16 mouse cellular contexts compared by ENCODE assay signal in genomic region chr19:36792589-36792988, GRCm38 (mm10). TPM values are rescaled to one million over a fixed set of nuclear protein-coding genes. Genes with fewer than 3 reads are reported as not detected.
DNase-seq lines count a peak whose midpoint lies in the region; ATAC-seq and TF ChIP-seq lines count a peak whose summit lies in the region.
"Had no signal": no experiment of that assay in that cellular context is flagged by ENCODE, and none has a peak within 500 bp of the region (broad histone marks: within the 10 kb centered on the region; RNA-seq: fewer than 3 reads in every experiment).

No protein-coding gene starts in this region.

- no peaks in the 10 kb centered on the region for H3K79me2 ChIP-seq in MEL (ENCODE audit: control insufficient read depth, insufficient read depth, low read length, poor library complexity)

- no peaks in the 10 kb centered on the region for H3K9me3 ChIP-seq in kidney, postnatal 0 days (replicated peaks; ENCODE audit: low read length)
- no peaks in the 10 kb centered on the region for H3K9me3 ChIP-seq in MEL (replicated peaks; ENCODE audit: insufficient read depth, low read length)
- H3K9me3 ChIP-seq in hindbrain, embryonic 10.5 days: no peaks in the 10 kb centered on the region
- H3K9me3 ChIP-seq: limb, embryonic 12.5 days; neural tube, embryonic 13.5 days had no signal

- TF ChIP-seq CTCF in kidney, postnatal 0 days (IDR thresholded peaks at IDR 0.05; ENCODE audit: low read depth): no peak
- no peak for TF ChIP-seq CTCF in MEL (IDR thresholded peaks at IDR 0.05 in 2 of 3, conservative IDR thresholded peaks at IDR 0.05 in 1 of 3; ENCODE audit: control insufficient read depth in 1 of 3, insufficient read depth in 1 of 3, low read depth in 2 of 3, low read length in 3 of 3, poor library complexity in 1 of 3, severe bottlenecking in 1 of 3)

- H3K4me2 ChIP-seq in kidney, postnatal 0 days (ENCODE audit: low read length): no peak overlapping the region
- H3K4me2 ChIP-seq: limb, embryonic 12.5 days; neural tube, embryonic 13.5 days had no signal

- peak; percentile 29 for DNase-seq in kidney, postnatal 0 days (ENCODE audit: low spot score)
- DNase-seq in kidney, postnatal 14 days: no peak
- DNase-seq in MEL (ENCODE audit: low read depth, low spot score): peak; percentile 90
- DNase-seq in gonadal fat pad, adult 2 months (ENCODE audit: low read depth): peak; percentile 74
- peak; percentile 61 for DNase-seq in lung, postnatal 36 days
- DNase-seq in gastrocnemius, postnatal 25 days: no peak
- DNase-seq in hindbrain, embryonic 10.5 days (ENCODE audit: low spot score): no peak
- no peak for DNase-seq in cerebellum, postnatal 25 days
- DNase-seq: adrenal gland, postnatal 10 days; cerebellum, postnatal 10 days; retina, postnatal 1 day; thymus, adult 18-20 months had no signal

- WGBS in kidney, postnatal 0 days: 71% methylated on average over 8 of the region's 8 CpGs
- WGBS in hindbrain, embryonic 10.5 days: 89% methylated on average over 8 of the region's 8 CpGs

- no peak overlapping the region for H3K4me3 ChIP-seq in kidney, postnatal 0 days (replicated peaks; ENCODE audit: low read depth, low read length)
- H3K4me3 ChIP-seq in MEL (ENCODE audit: control insufficient read depth in 1 of 2, insufficient read depth in 1 of 2, low read depth in 2 of 2, low read length in 2 of 2): no peak overlapping the region
- no peak overlapping the region for H3K4me3 ChIP-seq in hindbrain, embryonic 10.5 days
- H3K4me3 ChIP-seq: limb, embryonic 12.5 days; neural tube, embryonic 13.5 days had no signal

- H3K4me1 ChIP-seq in kidney, postnatal 0 days (replicated peaks; ENCODE audit: insufficient read depth, low read length): peaks cover 10% of the 10 kb centered on the region; the same call in 1 of the 2 replicates
- 0 out of 4 replicates have a peak, but pooled peaks cover 0 to 4% of the 10 kb centered on the region in 2 experiments for H3K4me1 ChIP-seq in MEL (ENCODE audit: control insufficient read depth in 1 of 2, insufficient read depth in 2 of 2, low read length in 2 of 2)
- peaks cover 8% of the 10 kb centered on the region; the same call in 1 of the 2 replicates for H3K4me1 ChIP-seq in hindbrain, embryonic 10.5 days (replicated peaks)

- no peak for TF ChIP-seq EP300 in MEL (IDR thresholded peaks at IDR 0.05; ENCODE audit: low read depth in 1 of 2, low read length in 2 of 2)

- peak overlapping the region; percentile 6; the same call in 1 of the 2 replicates for H3K27ac ChIP-seq in kidney, postnatal 0 days
- H3K27ac ChIP-seq in MEL (ENCODE audit: control insufficient read depth, low read depth, low read length): no peak overlapping the region
- no peak overlapping the region for H3K27ac ChIP-seq in hindbrain, embryonic 10.5 days
- H3K27ac ChIP-seq: limb, embryonic 12.5 days; neural tube, embryonic 13.5 days had no signal

- H3K27me3 ChIP-seq in kidney, postnatal 0 days (ENCODE audit: insufficient read depth, low read length): no peaks in the 10 kb centered on the region
- H3K27me3 ChIP-seq in MEL (ENCODE audit: control insufficient read depth in 1 of 2, insufficient read depth in 2 of 2, low read length in 2 of 2): no peaks in the 10 kb centered on the region; a peak in 1 of 4 replicates
- no peaks in the 10 kb centered on the region for H3K27me3 ChIP-seq in hindbrain, embryonic 10.5 days (ENCODE audit: insufficient read depth, poor library complexity, severe bottlenecking)
- H3K27me3 ChIP-seq: limb, embryonic 12.5 days; neural tube, embryonic 13.5 days had no signal

- no peak overlapping the region for H3K9ac ChIP-seq in kidney, postnatal 0 days (ENCODE audit: low read depth, low read length)
- H3K9ac ChIP-seq in MEL (ENCODE audit: control insufficient read depth, low read depth, low read length, poor library complexity, severe bottlenecking): no peak overlapping the region
- H3K9ac ChIP-seq: limb, embryonic 12.5 days; neural tube, embryonic 13.5 days had no signal

- TF ChIP-seq POLR2A in MEL (IDR thresholded peaks at IDR 0.05; ENCODE audit: control insufficient read depth in 1 of 2, insufficient read depth in 1 of 2, low read depth in 1 of 2, low read length in 2 of 2, poor library complexity in 1 of 2): no peak

- ATAC-seq in kidney, postnatal 0 days (replicated peaks; ENCODE audit: low FRiP score, low read depth): no peak

- no peak for TF ChIP-seq RAD21 in MEL (IDR thresholded peaks at IDR 0.05; ENCODE audit: low read depth, low read length)

- H3K36me3 ChIP-seq in kidney, postnatal 0 days (ENCODE audit: insufficient read depth, low read length): no peaks in the 10 kb centered on the region
- peaks cover 0 to 2% of the 10 kb centered on the region in 2 experiments; a peak in 1 of 4 replicates for H3K36me3 ChIP-seq in MEL (ENCODE audit: control insufficient read depth in 1 of 2, insufficient read depth in 2 of 2, low read length in 2 of 2)
- no peaks in the 10 kb centered on the region for H3K36me3 ChIP-seq in hindbrain, embryonic 10.5 days
- H3K36me3 ChIP-seq: limb, embryonic 12.5 days; neural tube, embryonic 13.5 days had no signal

TF ChIP-seq in MEL, 35 proteins besides CTCF, POLR2A, EP300 and RAD21:
- TF ChIP-seq NRF1 (IDR thresholded peaks at IDR 0.05; ENCODE audit: insufficient read depth, low read depth, low read length, poor library complexity, severe bottlenecking) (peak; percentile 47; the same call in 1 of the 2 replicates), ZMIZ1 (IDR thresholded peaks at IDR 0.05; ENCODE audit: low read depth, low read length) (no peak), JUND (IDR thresholded peaks at IDR 0.05; ENCODE audit: low read depth, low read length) (peak; percentile 77; the same call in 1 of the 2 replicates), ZKSCAN1 (IDR thresholded peaks at IDR 0.05; ENCODE audit: low read depth, low read length) (no peak)

RNA-seq across cellular contexts. Expression of gene Tnks2, which starts 41.4 kb away (rescaled TPM):
- polyA plus RNA-seq in kidney, postnatal 0 days (2015; fragmentation: Nextera tagmentation; extraction: Ambion mirVana): 34.9 and 38.1 TPM in 2 replicates
- total RNA-seq in MEL (2012; rRNA removed): 50.2 and 63.1 TPM in 2 replicates
- 10 to 100 TPM; 22.3 to 65.0 TPM for polyA plus RNA-seq in MEL (2012; ENCODE audit: insufficient read depth in 1 of 2, insufficient read length in 2 of 2, low read depth in 1 of 2, low replicate concordance in 2 of 2, missing spikeins in 1 of 2)
- 33.7 and 35.9 TPM in 2 replicates for polyA plus RNA-seq in gonadal fat pad, adult 2 months (2012; rRNA removed)
- 100 to 1,000 TPM; 119 to 131 TPM for total RNA-seq in gastrocnemius, postnatal 25 days (2021)
- 53.6 and 58.3 TPM in 2 replicates for polyA plus RNA-seq in hindbrain, embryonic 10.5 days (2016; fragmentation: Nextera tagmentation; extraction: Ambion mirVana)

RNA-seq across cellular contexts. Expression of gene Ppp1r3c, which starts 56.1 kb away (rescaled TPM):
- polyA plus RNA-seq in kidney, postnatal 0 days (2015; fragmentation: Nextera tagmentation; extraction: Ambion mirVana): 11.1 and 12.4 TPM in 2 replicates
- total RNA-seq in MEL (2012; rRNA removed): not detected in 2 replicates
- not detected for polyA plus RNA-seq in MEL (2012; ENCODE audit: insufficient read depth in 1 of 2, insufficient read length in 2 of 2, low read depth in 1 of 2, low replicate concordance in 2 of 2, missing spikeins in 1 of 2)
- polyA plus RNA-seq in gonadal fat pad, adult 2 months (2012; rRNA removed): 7.8 and 8.1 TPM in 2 replicates
- 100 to 1,000 TPM; 219 to 491 TPM for total RNA-seq in gastrocnemius, postnatal 25 days (2021)
- polyA plus RNA-seq in hindbrain, embryonic 10.5 days (2016; fragmentation: Nextera tagmentation; extraction: Ambion mirVana): 2.6 and 4.5 TPM in 2 replicates
- total RNA-seq: hematopoietic stem cell, adult 5-6 weeks; megakaryocyte-erythroid progenitor cell, adult 5-6 weeks had no signal

Comparison
In these comparisons a context has a peak if more than half of its experiments do, and no peak if none do; other contexts are left out.
1. DNase-seq: peak in kidney, postnatal 0 days (single experiment), MEL (single experiment), gonadal fat pad, adult 2 months (single experiment) and lung, postnatal 36 days (single experiment); none in kidney, postnatal 14 days (single experiment), gastrocnemius, postnatal 25 days (single experiment), hindbrain, embryonic 10.5 days (single experiment) and cerebellum, postnatal 25 days (0 of 2).